Mouse (Mus musculus) right cerebral cortex, postnatal 36 days (tissue): ENCODE results near the gene Dennd2d.
A peak's percentile ranks its signal among the peaks of the same experiment; 100 is the strongest.

Experiments
- DNase-seq, 2 experiments: peaks; one replicate each; pipeline ENCODE4 v3.0.0; 2022; ENCODE audit warnings: low spot score in 2 of 2, mixed read lengths in 1 of 2

The Dennd2d gene

DNA sequence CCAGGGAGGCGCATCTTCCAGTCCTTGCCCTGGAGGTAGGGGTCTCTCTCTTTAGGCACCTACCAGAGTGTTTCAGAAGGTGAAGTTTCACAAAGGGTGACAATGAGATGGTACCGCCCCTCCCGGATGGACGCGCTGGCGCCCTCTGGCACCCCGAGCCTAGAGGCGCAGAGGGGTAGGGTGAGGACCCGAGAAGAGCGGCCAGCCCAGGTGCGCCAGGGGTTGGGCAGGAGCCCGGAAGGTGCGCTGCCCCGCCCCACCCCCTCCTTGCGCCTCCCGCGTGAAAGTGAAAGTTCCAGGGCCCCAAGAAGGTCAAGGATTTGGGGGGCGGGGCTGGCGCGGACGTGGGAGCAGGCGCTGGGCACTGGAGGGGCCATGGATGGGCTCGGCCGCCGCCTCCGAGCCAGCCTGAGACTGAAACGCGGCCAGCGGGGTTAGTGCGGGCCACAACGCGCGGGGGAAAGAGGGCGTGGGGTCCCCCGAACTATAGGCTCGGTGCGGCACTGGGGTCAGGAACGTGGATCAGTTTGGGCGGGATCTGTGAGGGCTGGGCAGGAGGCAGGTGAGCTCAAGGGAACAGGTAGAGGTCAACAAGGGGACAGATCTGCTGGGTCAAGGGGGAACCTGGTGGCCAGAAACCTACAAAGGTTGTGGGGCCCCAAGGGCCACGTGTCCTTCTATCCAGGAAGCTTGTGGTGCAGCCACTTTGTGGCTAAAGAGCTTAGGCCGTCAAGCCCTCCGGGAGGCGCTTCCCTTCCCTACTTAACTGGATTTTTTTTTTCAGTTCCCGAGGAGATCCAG is at the start of gene Dennd2d:
Gene Dennd2d (plus strand): TSS at position 125 of the 801 bp plus-strand sequence.
- DNase-seq, result no peak

DNA sequence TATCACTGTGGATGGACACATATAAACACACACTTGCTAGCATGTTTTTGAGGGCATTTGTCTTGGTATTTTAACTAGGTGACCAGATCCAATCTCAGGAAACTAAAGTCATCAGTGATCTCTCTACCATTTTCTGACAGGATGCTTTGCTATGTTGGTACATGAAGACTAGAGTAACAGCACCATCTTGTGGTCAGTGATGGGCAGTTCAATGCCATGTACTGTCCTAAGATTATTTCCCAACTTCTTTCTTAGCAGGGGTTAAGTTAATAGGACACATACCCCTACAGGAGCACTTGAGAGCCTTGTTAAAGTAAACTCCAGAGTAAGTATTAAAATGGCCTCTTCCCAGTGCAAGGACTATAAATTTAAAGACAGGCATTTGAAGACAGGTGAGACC is 33.6 kb upstream of the Dennd2d start:
- peak; percentile 2 to 3 for DNase-seq

- DNase-seq, result no peak
These were observed 33.2 kb upstream of the Dennd2d start for GRCm38 (mm10) chr3:106448995-106449394.

DNA sequence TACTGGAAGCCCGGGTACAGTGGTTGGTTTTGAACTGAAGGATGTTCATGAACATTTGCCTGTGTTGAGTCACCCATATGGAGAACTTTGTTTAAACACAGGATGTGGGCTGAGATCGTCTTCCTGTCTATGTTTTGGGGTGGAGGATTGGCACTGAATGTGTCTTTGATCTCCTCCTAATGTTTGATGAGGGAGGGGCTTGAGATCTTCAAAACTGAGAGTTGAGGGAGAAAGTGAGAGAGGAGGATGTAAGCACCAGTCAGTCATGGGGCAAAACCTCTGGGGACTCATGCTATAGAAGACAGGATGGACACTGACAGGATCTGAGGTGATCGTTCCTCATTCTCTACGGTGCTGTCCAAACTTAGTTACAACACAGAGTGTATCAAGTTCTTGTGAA is 32.6 kb upstream of the Dennd2d start:
- DNase-seq, result no peak

DNA sequence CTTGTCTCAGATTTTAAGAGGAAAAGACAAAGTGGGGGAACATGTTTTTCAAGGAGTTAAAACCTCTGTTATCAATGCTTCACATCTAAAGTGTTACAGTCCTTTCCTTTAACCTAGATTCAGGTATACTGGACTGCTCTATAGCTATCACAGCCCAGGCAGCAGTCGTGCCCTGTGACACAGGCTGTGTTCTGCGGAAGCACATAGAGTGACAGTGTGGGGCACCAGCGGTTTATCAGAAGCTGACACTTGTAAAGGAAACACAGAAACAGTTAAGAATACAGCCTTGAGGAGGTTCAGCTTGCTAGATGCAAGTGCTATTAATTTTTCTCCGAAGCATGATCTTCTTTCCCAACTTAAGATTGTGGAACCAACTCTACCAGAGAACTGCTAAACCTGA is 29.6 kb upstream of the Dennd2d start:
- no peak for DNase-seq

DNA sequence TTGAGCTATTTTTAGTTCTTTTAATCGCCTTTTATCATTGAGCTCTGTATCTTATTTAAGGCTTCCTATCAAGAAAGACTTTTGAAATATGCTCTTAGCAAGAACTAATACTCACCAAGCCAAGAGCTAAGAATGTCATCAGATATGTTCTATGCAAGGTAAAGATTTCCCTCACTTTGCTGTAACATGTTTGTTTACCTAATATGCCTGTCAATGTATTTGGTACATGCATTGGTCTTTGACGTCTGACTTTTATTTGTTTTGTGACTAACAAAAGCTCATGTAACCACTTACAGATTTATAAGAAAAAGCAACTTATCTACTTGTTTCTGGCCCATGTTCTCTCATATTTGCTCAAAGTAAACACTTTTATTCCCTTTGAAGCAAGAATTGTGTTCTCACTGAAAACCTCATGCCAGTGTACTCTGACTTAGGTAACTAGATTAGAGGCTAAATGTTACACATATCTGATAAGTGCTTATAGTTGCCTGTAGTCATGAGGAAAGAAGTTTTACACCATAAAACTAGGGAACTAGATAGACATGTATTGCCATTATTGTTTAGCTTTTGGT is 24.8 kb upstream of the Dennd2d start:
- no peak for DNase-seq

DNA sequence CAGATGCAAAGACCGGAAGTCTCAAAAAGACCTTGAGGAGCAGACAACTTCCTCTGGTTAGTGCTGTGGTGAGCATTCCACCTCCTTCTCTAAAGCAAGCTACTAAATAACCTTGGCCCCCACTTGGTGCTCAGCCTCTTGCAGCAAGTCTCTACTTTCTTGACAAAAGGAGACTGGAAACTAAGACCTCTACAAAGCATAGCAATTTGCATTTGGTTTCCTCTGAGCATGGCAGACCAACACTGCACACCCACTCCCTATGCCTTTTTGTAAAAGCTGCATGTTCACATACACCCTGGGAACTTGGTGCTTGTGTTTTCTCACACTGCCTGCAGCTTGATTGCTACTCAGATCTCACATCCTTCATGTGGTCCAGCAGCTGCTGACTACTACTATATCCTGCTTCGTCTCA is 20.1 kb upstream of the Dennd2d start:
- DNase-seq, result no peak

- DNase-seq, result no peak
These were observed 19.7 kb upstream of the Dennd2d start for GRCm38 (mm10) chr3:106462493-106462892.

DNA sequence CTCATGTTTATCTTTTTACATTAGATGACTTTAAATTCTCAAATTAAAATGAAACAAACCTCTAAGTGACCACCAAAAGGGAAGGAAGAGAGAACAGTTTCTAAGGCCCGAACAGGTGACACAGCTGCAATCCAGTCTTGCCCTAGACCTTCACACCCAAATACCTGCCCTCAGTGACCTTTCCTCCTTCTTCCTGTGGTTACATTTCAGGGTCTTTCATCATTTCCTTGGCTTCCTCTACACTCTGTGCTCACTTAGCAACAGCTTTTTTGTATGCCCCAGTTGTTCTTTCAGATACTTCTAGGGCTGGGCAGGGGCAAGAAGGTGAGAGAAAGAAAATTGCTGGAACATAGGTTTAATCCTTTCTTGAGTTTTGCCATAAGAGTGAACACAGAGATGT is 17.5 kb upstream of the Dennd2d start:
- no peak for DNase-seq

DNA sequence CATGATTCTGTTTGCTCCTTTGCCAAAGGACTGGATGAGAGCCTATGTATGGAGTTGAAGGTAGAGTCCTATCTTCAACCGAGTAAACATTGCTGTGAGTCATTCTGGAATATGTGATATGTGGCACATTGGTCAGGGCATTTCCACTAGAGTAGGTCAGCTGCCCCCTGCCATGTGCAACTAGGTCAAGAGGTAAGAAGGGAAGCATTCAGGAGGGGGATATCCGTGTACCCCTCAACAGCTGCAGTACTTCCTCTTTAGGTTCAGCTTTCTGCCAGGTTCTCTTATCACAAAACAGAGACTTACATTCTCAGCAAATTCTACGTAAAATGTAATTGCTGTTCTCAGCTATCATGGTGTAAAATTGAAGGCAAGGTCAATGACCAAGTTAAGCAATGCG is 8.0 kb upstream of the Dennd2d start:
- DNase-seq, result no peak

- DNase-seq, result no peak
These were observed 5.3 kb upstream of the Dennd2d start for GRCm38 (mm10) chr3:106476863-106477262.

DNA sequence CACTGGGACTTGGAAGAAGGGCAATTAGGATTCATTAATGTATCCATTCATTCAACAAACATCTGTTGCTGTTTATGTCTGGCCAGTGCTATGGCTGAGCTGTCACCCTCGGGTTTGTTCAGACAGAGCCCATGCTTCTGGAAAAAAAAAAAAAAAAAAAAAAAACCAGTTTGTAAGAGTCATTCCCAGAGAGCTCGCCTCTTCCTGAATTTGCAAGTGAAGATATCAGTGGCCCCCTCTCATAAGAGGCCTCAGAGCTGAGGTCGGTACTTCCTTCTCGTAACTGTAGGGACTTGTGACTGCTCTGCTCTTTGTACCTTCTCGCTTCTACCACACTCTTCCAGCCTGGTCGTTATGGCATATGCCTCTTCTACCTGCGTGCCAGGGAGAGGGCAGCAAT is 1.1 kb downstream of the Dennd2d start:
- DNase-seq, result no peak

GRCm38 (mm10) chr3:106483796-106484405 is 1.7 kb downstream of the Dennd2d start:
- no peak for DNase-seq

GRCm38 (mm10) chr3:106484861-106485260 is 2.7 kb downstream of the Dennd2d start:
- no peak for DNase-seq

GRCm38 (mm10) chr3:106485810-106486209 is 3.6 kb downstream of the Dennd2d start:
- DNase-seq, result no peak

DNA sequence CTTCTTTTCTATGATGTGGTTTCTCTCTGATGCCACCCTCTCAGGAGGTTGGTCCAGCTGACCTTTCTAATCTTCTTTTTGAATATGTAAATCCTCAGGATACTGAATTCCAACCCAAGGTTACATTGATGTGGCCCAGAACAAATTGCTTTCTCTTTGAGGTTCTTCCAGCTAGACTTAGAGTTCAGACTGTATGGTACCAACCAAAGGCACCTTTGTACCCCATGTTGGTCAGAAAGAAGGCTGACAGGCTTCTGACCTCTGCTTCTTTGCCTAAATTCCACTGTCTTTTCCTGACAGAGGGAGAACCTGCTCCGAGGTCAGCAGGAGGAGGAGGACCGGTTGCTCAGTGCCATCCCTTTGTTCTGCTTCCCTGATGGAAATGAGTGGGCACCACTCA is 5.3 kb downstream of the Dennd2d start:
- no peak for DNase-seq

DNA sequence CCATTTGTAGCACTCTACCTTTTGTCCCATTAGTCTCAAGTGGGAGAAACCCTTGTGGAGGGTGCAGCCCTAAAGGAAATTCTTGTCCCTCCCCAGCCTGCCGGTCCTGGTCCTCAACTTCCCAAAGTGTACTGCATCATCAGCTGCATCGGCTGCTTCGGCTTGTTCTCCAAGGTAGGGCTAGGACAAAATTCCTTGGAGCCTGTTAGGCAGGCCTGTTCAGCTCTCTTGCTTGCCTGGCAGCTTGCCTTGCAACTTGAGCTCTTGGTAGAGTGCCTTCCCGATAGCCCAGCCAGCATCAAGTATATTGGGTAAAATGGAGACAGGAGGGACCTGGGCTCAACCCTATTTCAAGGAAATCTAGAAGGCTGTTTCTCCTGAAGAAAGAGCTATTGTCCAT is 8.0 kb downstream of the Dennd2d start:
- DNase-seq, result no peak

GRCm38 (mm10) chr3:106492723-106493122 is 10.5 kb downstream of the Dennd2d start:
- no peak for DNase-seq

- no peak for DNase-seq
These were observed 11.0 kb downstream of the Dennd2d start for GRCm38 (mm10) chr3:106493202-106493601.

DNA sequence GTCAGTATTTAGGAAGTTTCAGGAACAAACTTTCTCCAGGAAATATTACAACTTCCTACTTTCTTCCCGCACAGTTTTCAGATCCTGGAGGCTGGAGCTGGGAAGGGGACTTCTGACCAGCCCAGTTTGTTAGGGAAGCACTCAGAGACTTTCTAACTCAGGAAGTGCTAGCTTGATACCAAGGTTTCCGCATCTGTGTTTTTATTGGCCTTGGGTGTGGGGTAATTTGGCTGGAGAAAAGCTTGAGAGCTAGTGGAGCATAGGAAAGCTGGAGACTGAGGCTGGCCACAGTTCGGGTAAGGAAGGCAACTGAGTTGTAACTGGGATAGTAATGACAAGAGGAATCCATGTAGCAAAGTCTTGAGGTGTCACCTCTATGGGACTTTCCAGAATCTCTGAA is 11.7 kb downstream of the Dennd2d start:
- DNase-seq, result no peak

GRCm38 (mm10) chr3:106494417-106494950 is 12.3 kb downstream of the Dennd2d start:
- DNase-seq, result no peak

DNA sequence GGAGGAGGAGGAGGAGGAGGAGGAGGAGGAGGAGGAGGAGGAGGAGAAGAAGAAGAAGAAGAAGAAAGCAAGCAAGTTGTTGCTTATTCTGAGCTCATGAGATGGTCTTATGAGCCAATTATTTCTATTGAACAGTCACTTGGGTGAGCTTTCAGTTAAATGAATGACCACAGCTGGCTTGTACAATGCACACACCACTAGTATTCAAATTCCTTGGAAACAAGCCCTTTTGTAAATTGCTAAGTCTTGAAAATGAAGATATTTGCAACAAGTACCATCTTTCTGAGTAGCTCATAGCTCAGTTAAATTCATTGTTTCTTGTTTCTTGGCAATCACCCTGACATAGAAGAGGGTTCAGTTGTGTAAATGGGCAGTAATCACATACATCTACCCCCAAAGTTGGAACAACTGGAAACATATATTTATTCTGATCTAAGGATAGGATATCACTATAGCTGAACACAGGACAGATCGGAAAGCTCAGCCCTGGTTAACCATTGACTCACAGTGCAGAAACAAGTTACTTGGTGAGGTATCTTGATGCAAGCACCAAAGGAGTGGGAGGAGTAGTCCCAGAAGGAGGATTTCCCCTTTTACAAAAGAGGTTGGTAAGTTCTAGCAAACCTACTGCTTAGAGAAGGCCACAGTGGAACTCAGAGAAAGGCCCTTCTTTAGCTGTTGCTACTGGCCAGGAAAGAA is 13.3 kb downstream of the Dennd2d start:
- no peak for DNase-seq
